Comparison of ENCODE assay signal across 25 mouse cellular contexts in genomic region chrX:42454533-42454932, GRCm38 (mm10). TPM values are rescaled to one million over a fixed set of nuclear protein-coding genes. Genes with fewer than 3 reads are reported as not detected.
DNase-seq lines count a peak whose midpoint lies in the region; ATAC-seq and TF ChIP-seq lines count a peak whose summit lies in the region.
"Had no signal": no experiment of that assay in that cellular context is flagged by ENCODE, and none has a peak within 500 bp of the region (broad histone marks: within the 10 kb centered on the region; RNA-seq: fewer than 3 reads in every experiment).

No protein-coding gene starts in this region.

- no peak for DNase-seq in heart, adult 11 months
- peak; percentile 64 for DNase-seq in thymus, postnatal 0 days (ENCODE audit: low spot score)
- peak; percentile 40 to 65 for DNase-seq in thymus, postnatal 36 days
- no peak for DNase-seq in gastrocnemius, postnatal 4 days (ENCODE audit: low spot score in 2 of 2)
- no peak for DNase-seq in midbrain, postnatal 0 days (ENCODE audit: low spot score)
- DNase-seq: adrenal gland, adult 8-10 months; adrenal gland, postnatal 36 days; cerebellum, adult 2 months; cerebellum, postnatal 14 days; gastrocnemius, postnatal 10 days; heart, postnatal 10 days; heart, postnatal 4 days had no signal

- no peak overlapping the region for H3K4me3 ChIP-seq in heart, embryonic 16.5 days (ENCODE audit: low read length)
- no peak overlapping the region for H3K4me3 ChIP-seq in midbrain, embryonic 16.5 days (ENCODE audit: low read depth, low read length)
- no peak overlapping the region for H3K4me3 ChIP-seq in midbrain, postnatal 0 days (ENCODE audit: low read depth, low read length)
- H3K4me3 ChIP-seq: embryonic facial prominence, embryonic 12.5 days; heart, embryonic 13.5 days; hindbrain, embryonic 12.5 days had no signal

- ATAC-seq in heart, embryonic 16.5 days (replicated peaks; ENCODE audit: extremely low read depth, insufficient read depth, low FRiP score): peak; percentile 37; the same call in 1 of the 2 replicates
- no peak for ATAC-seq in midbrain, embryonic 16.5 days
- ATAC-seq in midbrain, postnatal 0 days (ENCODE audit: low FRiP score): no peak
- ATAC-seq: forebrain, embryonic 16.5 days; hindbrain, embryonic 16.5 days had no signal

- TF ChIP-seq CTCF in midbrain, postnatal 0 days (IDR thresholded peaks at IDR 0.05): no peak

- 58% methylated on average over 7 of the region's 7 CpGs for WGBS in heart, embryonic 16.5 days
- WGBS in midbrain, embryonic 16.5 days: 76% methylated on average over 7 of the region's 7 CpGs
- 73% methylated on average over 7 of the region's 7 CpGs for WGBS in midbrain, postnatal 0 days

- H3K27ac ChIP-seq in heart, embryonic 16.5 days (ENCODE audit: low read length): no peak overlapping the region
- H3K27ac ChIP-seq in midbrain, embryonic 16.5 days (ENCODE audit: low read length): no peak overlapping the region
- no peak overlapping the region for H3K27ac ChIP-seq in midbrain, postnatal 0 days (ENCODE audit: low read depth, low read length)
- H3K27ac ChIP-seq: embryonic facial prominence, embryonic 12.5 days; heart, embryonic 13.5 days; hindbrain, embryonic 12.5 days had no signal

- H3K4me2 ChIP-seq in heart, embryonic 16.5 days (ENCODE audit: low read depth, low read length): no peak overlapping the region
- no peak overlapping the region for H3K4me2 ChIP-seq in midbrain, embryonic 16.5 days (ENCODE audit: low read length)
- no peak overlapping the region for H3K4me2 ChIP-seq in midbrain, postnatal 0 days (ENCODE audit: low read depth, low read length, poor library complexity, severe bottlenecking)
- H3K4me2 ChIP-seq: embryonic facial prominence, embryonic 12.5 days; heart, embryonic 13.5 days; hindbrain, embryonic 12.5 days had no signal

- no peaks in the 10 kb centered on the region for H3K36me3 ChIP-seq in heart, embryonic 16.5 days (ENCODE audit: control insufficient read depth, insufficient read depth)
- H3K36me3 ChIP-seq in midbrain, embryonic 16.5 days (ENCODE audit: control insufficient read depth, insufficient read depth, low read length): no peaks in the 10 kb centered on the region
- no peaks in the 10 kb centered on the region for H3K36me3 ChIP-seq in midbrain, postnatal 0 days (ENCODE audit: insufficient read depth, low read length)
- H3K36me3 ChIP-seq: embryonic facial prominence, embryonic 12.5 days; heart, embryonic 13.5 days; hindbrain, embryonic 12.5 days had no signal

- H3K4me1 ChIP-seq in heart, embryonic 16.5 days (ENCODE audit: control insufficient read depth, insufficient read depth, low read length): no peaks in the 10 kb centered on the region
- H3K4me1 ChIP-seq in midbrain, embryonic 16.5 days (ENCODE audit: control insufficient read depth, insufficient read depth, low read length): no peaks in the 10 kb centered on the region
- no peaks in the 10 kb centered on the region for H3K4me1 ChIP-seq in midbrain, postnatal 0 days (ENCODE audit: insufficient read depth, low read length)
- H3K4me1 ChIP-seq: embryonic facial prominence, embryonic 12.5 days; heart, embryonic 13.5 days; hindbrain, embryonic 12.5 days had no signal

- H3K9ac ChIP-seq in heart, embryonic 16.5 days (ENCODE audit: low read length): no peak overlapping the region
- no peak overlapping the region for H3K9ac ChIP-seq in midbrain, embryonic 16.5 days (ENCODE audit: low read depth, low read length)
- H3K9ac ChIP-seq in midbrain, postnatal 0 days (replicated peaks; ENCODE audit: low read length, poor library complexity, severe bottlenecking): no peak overlapping the region
- H3K9ac ChIP-seq: embryonic facial prominence, embryonic 12.5 days; heart, embryonic 13.5 days; hindbrain, embryonic 12.5 days had no signal

- no peaks in the 10 kb centered on the region for H3K9me3 ChIP-seq in heart, embryonic 16.5 days (replicated peaks; ENCODE audit: control insufficient read depth, low read length)
- H3K9me3 ChIP-seq in midbrain, embryonic 16.5 days (replicated peaks; ENCODE audit: control insufficient read depth, low read length, poor library complexity, severe bottlenecking): no peaks in the 10 kb centered on the region
- H3K9me3 ChIP-seq in midbrain, postnatal 0 days (ENCODE audit: low read length): no peaks in the 10 kb centered on the region
- H3K9me3 ChIP-seq: embryonic facial prominence, embryonic 12.5 days; heart, embryonic 13.5 days; hindbrain, embryonic 12.5 days had no signal

- no peaks in the 10 kb centered on the region for H3K27me3 ChIP-seq in heart, embryonic 16.5 days (ENCODE audit: control insufficient read depth, insufficient read depth, low read length)
- no peaks in the 10 kb centered on the region for H3K27me3 ChIP-seq in midbrain, embryonic 16.5 days (ENCODE audit: control insufficient read depth, insufficient read depth, low read depth, low read length)
- no peaks in the 10 kb centered on the region for H3K27me3 ChIP-seq in midbrain, postnatal 0 days (ENCODE audit: insufficient read depth, low read length)
- H3K27me3 ChIP-seq: embryonic facial prominence, embryonic 12.5 days; heart, embryonic 13.5 days; hindbrain, embryonic 12.5 days had no signal

RNA-seq across cellular contexts. Expression of gene Tex13c2, which starts 35.0 kb away (rescaled TPM):
- polyA plus RNA-seq in heart, embryonic 16.5 days (2015; fragmentation: Nextera tagmentation; extraction: Ambion mirVana): not detected in 2 replicates
- 0.06 TPM in 1 of 2 replicates, not detected in the other for polyA plus RNA-seq in thymus, postnatal 0 days (2015; fragmentation: Nextera tagmentation; extraction: Ambion mirVana)
- polyA plus RNA-seq in midbrain, embryonic 16.5 days (2015; fragmentation: Nextera tagmentation; extraction: Ambion mirVana): 0.13 TPM in 1 of 2 replicates, not detected in the other
- not detected for total RNA-seq in gastrocnemius, postnatal 4 days (2021)
- total RNA-seq in midbrain, postnatal 0 days (2014; rRNA removed): not detected in 2 replicates
- 0.25 TPM in 1 of 2 replicates, not detected in the other for polyA plus RNA-seq in midbrain, postnatal 0 days (2015; fragmentation: Nextera tagmentation; extraction: Ambion mirVana)
- total RNA-seq: adrenal gland, adult 8-10 months; adrenal gland, postnatal 36 days; gastrocnemius, postnatal 10 days; granulocyte monocyte progenitor cell, adult 5-6 weeks; heart, postnatal 10 days; heart, postnatal 4 days had no signal
- polyA plus RNA-seq: C2C12; cerebellum, adult 2 months; cortical plate, adult 2 months; embryonic facial prominence, embryonic 12.5 days; forebrain, embryonic 11.5 days; forebrain, embryonic 16.5 days; frontal cortex, adult 2 months; heart, embryonic 13.5 days; hindbrain, embryonic 12.5 days; hindbrain, embryonic 16.5 days had no signal

RNA-seq across cellular contexts. Expression of gene Sh2d1a, which starts 47.7 kb away (rescaled TPM):
- 4.9 and 17.9 TPM in 2 replicates for polyA plus RNA-seq in heart, embryonic 16.5 days (2015; fragmentation: Nextera tagmentation; extraction: Ambion mirVana)
- polyA plus RNA-seq in thymus, postnatal 0 days (2015; fragmentation: Nextera tagmentation; extraction: Ambion mirVana): 401 and 414 TPM in 2 replicates
- polyA plus RNA-seq in midbrain, embryonic 16.5 days (2015; fragmentation: Nextera tagmentation; extraction: Ambion mirVana): 7.3 and 8.2 TPM in 2 replicates
- not detected for total RNA-seq in gastrocnemius, postnatal 4 days (2021)
- not detected in 2 replicates for total RNA-seq in midbrain, postnatal 0 days (2014; rRNA removed)
- 7.8 and 8.2 TPM in 2 replicates for polyA plus RNA-seq in midbrain, postnatal 0 days (2015; fragmentation: Nextera tagmentation; extraction: Ambion mirVana)
- total RNA-seq: adrenal gland, adult 8-10 months; adrenal gland, postnatal 36 days; ES-E14; gastrocnemius, postnatal 10 days; granulocyte monocyte progenitor cell, adult 5-6 weeks had no signal
- polyA plus RNA-seq: C2C12; heart, embryonic 13.5 days had no signal

Comparison
In these comparisons a context has a peak if more than half of its experiments do, and no peak if none do; other contexts are left out.
1. DNase-seq: peak in thymus, postnatal 0 days (single experiment) and thymus, postnatal 36 days (2 of 2); none in heart, adult 11 months (single experiment), gastrocnemius, postnatal 4 days (0 of 2) and midbrain, postnatal 0 days (single experiment).
2. RNA of gene Sh2d1a, which starts 47.7 kb away (polyA plus RNA-seq): 401 to 414 TPM in thymus, postnatal 0 days; 4.9 to 17.9 TPM in heart, embryonic 16.5 days, 7.8 to 8.2 TPM in midbrain, postnatal 0 days and 7.3 to 8.2 TPM in midbrain, embryonic 16.5 days; every median in the first group is over 10 times any median in the second.